Mouse (Mus musculus) inflammation-experienced regulatory T-cells, adult 6 months (primary cell): Measurements from ENCODE around the gene Ifna11. TPM values are rescaled to one million over a fixed set of nuclear protein-coding genes. Genes with fewer than 3 reads are reported as not detected.
"Not testable (repeated sequence)": the region's sequence is repeated elsewhere in the genome, so short reads cannot be mapped to it uniquely, and the experiment has no call there.

ENCODE experiments used
- ATAC-seq: one replicate; pipeline ENCODE4 v1.8.0; 2017
- polyA plus RNA-seq, 3 experiments: library from polyadenylated mRNA; unstranded; fragments of 100-300 nt; shearing (Covaris generic); gene quantifications; one replicate each; pipeline ENCODE4 v1.2.1; 2017

Ifna11 gene
- polyA plus RNA-seq = not detected

GRCm38 (mm10) chr4:88819659-88820058, at the start of gene Ifna11:
TSS of gene Ifna11 (plus strand) at chr4:88819959.
- no peak for ATAC-seq

GRCm38 (mm10) chr4:88773534-88773933, 46.2 kb upstream of the Ifna11 start, which contains the start of gene Gm13290:
TSS of gene Gm13290 (plus strand) at chr4:88773834.
- not testable (repeated sequence) for ATAC-seq

- ATAC-seq = not testable (repeated sequence)
Observed at GRCm38 (mm10) chr4:88776622-88777021, 43.1 kb upstream of the Ifna11 start, which contains the start of gene Gm13289. TSS of gene Gm13289 (plus strand) at chr4:88776922.

- not testable (repeated sequence) for ATAC-seq
Observed at GRCm38 (mm10) chr4:88779550-88779949, 40.2 kb upstream of the Ifna11 start, which contains the start of gene Gm13272. TSS of gene Gm13272 (plus strand) at chr4:88779850.

- not testable (repeated sequence) for ATAC-seq
Observed at GRCm38 (mm10) chr4:88780320-88780719, 39.4 kb upstream of the Ifna11 start.

- ATAC-seq = not testable (repeated sequence)
Observed at GRCm38 (mm10) chr4:88781831-88782230, 37.9 kb upstream of the Ifna11 start, which contains the start of gene Ifnz. TSS of gene Ifnz (plus strand) at chr4:88782131.

- not testable (repeated sequence) for ATAC-seq
Observed at GRCm38 (mm10) chr4:88782335-88782734, 37.4 kb upstream of the Ifna11 start.

GRCm38 (mm10) chr4:88785409-88785808, 34.4 kb upstream of the Ifna11 start, which contains the start of gene Gm13276:
TSS of gene Gm13276 (plus strand) at chr4:88785709.
- ATAC-seq = not testable (repeated sequence)

GRCm38 (mm10) chr4:88788402-88788801, 31.4 kb upstream of the Ifna11 start, which contains the start of gene Gm13277:
TSS of gene Gm13277 (plus strand) at chr4:88788632.
- not testable (repeated sequence) for ATAC-seq

GRCm38 (mm10) chr4:88791250-88791649, 28.5 kb upstream of the Ifna11 start, which contains the start of gene Gm13278:
TSS of gene Gm13278 (plus strand) at chr4:88791550.
- not testable (repeated sequence) for ATAC-seq

GRCm38 (mm10) chr4:88793936-88794675, 25.7 kb upstream of the Ifna11 start, which contains the start of gene Gm13275:
TSS of gene Gm13275 (plus strand) at chr4:88794487.
- not testable (repeated sequence) for ATAC-seq

GRCm38 (mm10) chr4:88797097-88797496, 22.7 kb upstream of the Ifna11 start, which contains the start of gene Gm13279:
TSS of gene Gm13279 (plus strand) at chr4:88797397.
- not testable (repeated sequence) for ATAC-seq

- ATAC-seq = not testable (repeated sequence)
Observed at GRCm38 (mm10) chr4:88799365-88799764, 20.4 kb upstream of the Ifna11 start, which contains the start of gene Gm13285. TSS of gene Gm13285 (plus strand) at chr4:88799665.

- ATAC-seq = not testable (repeated sequence)
Observed at GRCm38 (mm10) chr4:88802954-88803353, 16.8 kb upstream of the Ifna11 start, which contains the start of gene Gm13287. TSS of gene Gm13287 (plus strand) at chr4:88803254.

- ATAC-seq = not testable (repeated sequence)
Observed at GRCm38 (mm10) chr4:88805231-88805630, 14.5 kb upstream of the Ifna11 start, which contains the start of gene Gm13288. TSS of gene Gm13288 (plus strand) at chr4:88805531.

- ATAC-seq = not testable (repeated sequence)
Observed at GRCm38 (mm10) chr4:88805761-88806160, 14.0 kb upstream of the Ifna11 start.

- no peak for ATAC-seq
Observed at GRCm38 (mm10) chr4:88815928-88816327, 3.8 kb upstream of the Ifna11 start, which contains the start of gene Ifna7. TSS of gene Ifna7 (plus strand) at chr4:88816228.

GRCm38 (mm10) chr4:88822995-88823394, 3.2 kb downstream of the Ifna11 start:
- peak; percentile 49 for ATAC-seq

- not testable (repeated sequence) for ATAC-seq
Observed at GRCm38 (mm10) chr4:88827116-88827515, 7.4 kb downstream of the Ifna11 start, which contains the start of gene Ifna6. TSS of gene Ifna6 (plus strand) at chr4:88827416.

- ATAC-seq = peak; percentile 63
Observed at GRCm38 (mm10) chr4:88830523-88830922, 10.8 kb downstream of the Ifna11 start.

- not testable (repeated sequence) for ATAC-seq
Observed at GRCm38 (mm10) chr4:88835225-88835624, 15.5 kb downstream of the Ifna11 start, which contains the start of gene Ifna5. TSS of gene Ifna5 (plus strand) at chr4:88835525.

GRCm38 (mm10) chr4:88838828-88839227, 19.1 kb downstream of the Ifna11 start:
- peak; percentile 76 for ATAC-seq

- no peak for ATAC-seq
Observed at GRCm38 (mm10) chr4:88840058-88840457, 20.3 kb downstream of the Ifna11 start.
